Mouse (Mus musculus) forebrain, embryonic 14.5 days (tissue): ENCODE measurements around the gene Ccdc8. TPM values are rescaled to one million over a fixed set of nuclear protein-coding genes. Genes with fewer than 3 reads are reported as not detected.

Experiments
- polyA plus RNA-seq: library from polyadenylated mRNA; unstranded; fragments of >200 nt; fragmentation: Nextera tagmentation; extraction: Ambion mirVana; gene quantifications from 2 replicates; pipeline ENCODE4 v1.2.1, GENCODE M21; 2014

Gene Ccdc8
- polyA plus RNA-seq, 1 experiment from 2014 or later, result 3.4 TPM

Other genes with a start within 250 kb of the Ccdc8 start
- gene Slc1a5, start 211.4 kb upstream of the Ccdc8 start, polyA plus RNA-seq, result 7.0 and 7.4 TPM in 2 replicates
- gene Strn4, start 176.8 kb upstream of the Ccdc8 start, polyA plus RNA-seq, result 175 and 186 TPM in 2 replicates
- 26.4 and 30.3 TPM in 2 replicates for gene Fkrp, start 176.0 kb upstream of the Ccdc8 start, polyA plus RNA-seq
- 4.5 and 6.7 TPM in 2 replicates for gene Prkd2, start 149.8 kb upstream of the Ccdc8 start, polyA plus RNA-seq
- 3.5 and 4.4 TPM in 2 replicates for gene Dact3, start 117.4 kb upstream of the Ccdc8 start, polyA plus RNA-seq
- gene Gng8, start 100.9 kb upstream of the Ccdc8 start, polyA plus RNA-seq, result 9.8 and 11.0 TPM in 2 replicates
- 0.12 and 0.22 TPM in 2 replicates for gene Ptgir, start 86.2 kb upstream of the Ccdc8 start, polyA plus RNA-seq
- gene Calm3, start 68.6 kb upstream of the Ccdc8 start, polyA plus RNA-seq, result 473 and 491 TPM in 2 replicates
- 48.1 and 63.2 TPM in 2 replicates for gene Pnmal2, start 48.0 kb upstream of the Ccdc8 start, polyA plus RNA-seq
- gene Pnmal1, start 33.0 kb upstream of the Ccdc8 start, polyA plus RNA-seq, result 55.5 and 61.9 TPM in 2 replicates
- 3.8 and 3.9 TPM in 2 replicates for gene Gm42372, start 9.6 kb upstream of the Ccdc8 start, polyA plus RNA-seq
- 112 and 115 TPM in 2 replicates for gene Ppp5c, start 35.2 kb downstream of the Ccdc8 start, polyA plus RNA-seq
- 2.8 and 5.7 TPM in 2 replicates for gene Hif3a, start 69.7 kb downstream of the Ccdc8 start, polyA plus RNA-seq
- 1.6 and 2.1 TPM in 2 replicates for gene Psg16, start 81.3 kb downstream of the Ccdc8 start, polyA plus RNA-seq
- gene Ceacam3, start 157.6 kb downstream of the Ccdc8 start, polyA plus RNA-seq, result not detected in 2 replicates
- gene Psg29, start 210.8 kb downstream of the Ccdc8 start, polyA plus RNA-seq, result 0.04 TPM in 1 of 2 replicates, not detected in the other